Mouse (Mus musculus) forebrain, embryonic 14.5 days (tissue): ENCODE measurements at regions not wholly inside any gene's neighbourhood (a gene's known extent, or its start where the extent isn't known, plus 50 kb on each side); places are given as distances from the start of the nearest gene placed in this dataset.

Experiments used
- ATAC-seq: fragments of 200-750 bp; cut with Nextera tagmentation; 2 replicates; pipeline ENCODE4 v1.8.0; 2017; ENCODE audit warnings: mild to moderate bottlenecking, moderate library complexity
- DNase-seq: peaks from one replicate; pipeline ENCODE4 v3.0.0-alpha.2; 2015; ENCODE audit warnings: low spot score
- H3K27ac ChIP-seq: fragments of 300-500 bp; sonication (generic); 2 replicates; pipeline ENCODE4 v1.5.1; 2014; ENCODE audit warnings: low read depth, mild to moderate bottlenecking, control low read depth, low read length, moderate library complexity
- H3K27me3 ChIP-seq: fragments of 300-500 bp; sonication (generic); replicated peaks from 2 replicates; pipeline ENCODE4 v1.6.1; 2014; ENCODE audit warnings: low read length, control low read depth, mixed read lengths; ENCODE audit not compliant: control insufficient read depth, insufficient read depth
- H3K36me3 ChIP-seq: fragments of 300-500 bp; sonication (generic); 2 replicates; pipeline ENCODE4 v1.6.1; 2014; ENCODE audit warnings: low read length, control low read depth; ENCODE audit not compliant: control insufficient read depth, insufficient read depth
- H3K4me1 ChIP-seq: fragments of 300-500 bp; sonication (generic); 2 replicates; pipeline ENCODE4 v1.6.1; 2014; ENCODE audit warnings: antibody characterized with exemption, low read length, control low read depth; ENCODE audit not compliant: control insufficient read depth, insufficient read depth
- H3K4me2 ChIP-seq: fragments of 300-500 bp; sonication (generic); 2 replicates; pipeline ENCODE4 v1.6.1; 2014; ENCODE audit warnings: mild to moderate bottlenecking, control low read depth, low read length
- H3K4me3 ChIP-seq: fragments of 300-500 bp; sonication (generic); 2 replicates; pipeline ENCODE4 v1.5.1; 2014; ENCODE audit warnings: low read depth, low read length, control low read depth
- H3K9ac ChIP-seq: fragments of 300-500 bp; sonication (generic); 2 replicates; pipeline ENCODE4 v1.6.1; 2014; ENCODE audit warnings: mild to moderate bottlenecking, low read length, control low read depth, moderate library complexity
- H3K9me3 ChIP-seq: fragments of 300-500 bp; sonication (generic); replicated peaks from 2 replicates; pipeline ENCODE4 v1.6.1; 2016; ENCODE audit warnings: low read length, control low read depth, mixed read lengths; ENCODE audit not compliant: control insufficient read depth
- WGBS: fragments of 180-500 bp; shearing (Covaris S2); extraction: QIAGEN DNeasy Blood & Tissue Kit; methylation state at CpG from one replicate; pipeline ENCODE4 v1.1.7; 2014; 5-methylcytosine and 5-hydroxymethylcytosine counted together

DNA sequence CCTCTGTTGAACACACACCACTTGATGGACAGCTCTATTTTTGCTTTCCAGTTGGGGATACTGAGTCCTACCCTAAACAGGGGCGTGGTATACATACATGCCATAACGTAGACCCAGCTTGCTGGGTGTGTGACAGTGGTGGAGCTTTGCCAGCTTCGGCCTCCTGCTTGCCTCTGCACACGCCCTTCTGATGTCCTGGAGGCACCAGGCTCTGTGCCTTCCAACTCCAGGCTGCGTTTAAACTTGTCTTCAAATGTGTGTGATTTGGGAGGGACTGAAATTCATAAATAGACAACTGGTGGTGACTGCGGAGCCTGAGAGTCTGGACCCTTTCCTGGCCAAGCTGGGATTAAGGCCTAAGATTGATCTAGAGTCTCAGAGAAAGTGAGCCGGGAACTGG, 56.9 kb upstream of the Slc38a2 start:
- DNase-seq = no peak
- 78% methylated on average over 7 of the region's 7 CpGs for WGBS
- Histone ChIP-seq H3K9me3 (no peaks in the 10 kb centered on the region), H3K4me1 (no peaks in the 10 kb centered on the region), H3K36me3 (no peaks in the 10 kb centered on the region), H3K4me2 (no peak overlapping the region), H3K9ac (no peak overlapping the region), H3K27me3 (no peaks in the 10 kb centered on the region), H3K4me3 (no peak overlapping the region), H3K27ac (no peak overlapping the region)
- ATAC-seq = no peak

DNA sequence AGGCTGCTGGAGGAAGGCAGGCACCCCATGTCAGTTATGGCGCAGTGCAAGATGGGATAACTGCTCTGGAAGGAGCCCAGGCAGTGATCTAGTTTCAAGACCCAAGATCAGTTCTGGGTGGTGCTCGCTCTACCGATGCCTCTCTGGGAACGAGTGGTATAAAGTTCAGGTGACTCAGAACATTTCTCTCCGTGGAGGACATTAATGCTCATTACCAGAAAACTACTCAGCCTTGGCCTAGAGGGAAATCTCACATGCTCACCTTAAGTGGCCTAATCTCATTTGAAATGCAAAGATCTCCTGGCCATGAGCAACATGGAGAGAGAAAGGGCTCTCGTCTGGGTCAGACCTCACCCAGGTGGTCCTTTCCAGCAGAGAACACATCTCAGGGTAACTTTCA, 56.4 kb upstream of the Slc38a2 start:
- no peak overlapping the region for H3K9ac ChIP-seq
- H3K27ac ChIP-seq = no peak overlapping the region
- H3K36me3 ChIP-seq = no peaks in the 10 kb centered on the region
- no peak overlapping the region for H3K4me2 ChIP-seq
- H3K4me3 ChIP-seq = no peak overlapping the region
- DNase-seq (no peak), ATAC-seq (no peak)
- 80% methylated on average over 6 of the region's 6 CpGs for WGBS
- H3K27me3 ChIP-seq = no peaks in the 10 kb centered on the region
- no peaks in the 10 kb centered on the region for H3K4me1 ChIP-seq
- no peaks in the 10 kb centered on the region for H3K9me3 ChIP-seq

GRCm38 (mm10) chr15:96755322-96755942, 55.9 kb upstream of the Slc38a2 start:
- no peaks in the 10 kb centered on the region for H3K36me3 ChIP-seq
- no peak overlapping the region for H3K9ac ChIP-seq
- H3K27ac ChIP-seq = no peak overlapping the region
- ATAC-seq = no peak
- H3K27me3 ChIP-seq = no peaks in the 10 kb centered on the region
- H3K9me3 ChIP-seq = no peaks in the 10 kb centered on the region
- 87% methylated on average over 13 of the region's 13 CpGs for WGBS
- no peak overlapping the region for H3K4me2 ChIP-seq
- H3K4me1 ChIP-seq = no peaks in the 10 kb centered on the region
- H3K4me3 ChIP-seq = no peak overlapping the region
- DNase-seq = no peak

GRCm38 (mm10) chr15:96754079-96754478, 54.5 kb upstream of the Slc38a2 start:
- H3K36me3 ChIP-seq = no peaks in the 10 kb centered on the region
- no peaks in the 10 kb centered on the region for H3K27me3 ChIP-seq
- 98% methylated on average over 5 of the region's 5 CpGs for WGBS
- DNase-seq (no peak), ATAC-seq (no peak)
- H3K9ac ChIP-seq = no peak overlapping the region
- no peaks in the 10 kb centered on the region for H3K4me1 ChIP-seq
- H3K4me2 ChIP-seq = no peak overlapping the region
- no peak overlapping the region for H3K27ac ChIP-seq
- H3K4me3 ChIP-seq = no peak overlapping the region
- no peaks in the 10 kb centered on the region for H3K9me3 ChIP-seq

GRCm38 (mm10) chr15:96752719-96753118, 53.2 kb upstream of the Slc38a2 start:
- no peaks in the 10 kb centered on the region for H3K36me3 ChIP-seq
- H3K4me1 ChIP-seq = no peaks in the 10 kb centered on the region
- H3K27me3 ChIP-seq = no peaks in the 10 kb centered on the region
- no peak overlapping the region for H3K4me3 ChIP-seq
- H3K27ac ChIP-seq = no peak overlapping the region
- ATAC-seq (no peak), DNase-seq (no peak)
- no peak overlapping the region for H3K9ac ChIP-seq
- no peaks in the 10 kb centered on the region for H3K9me3 ChIP-seq
- WGBS = 94% methylated on average over 8 of the region's 8 CpGs
- H3K4me2 ChIP-seq = no peak overlapping the region

GRCm38 (mm10) chr15:96752062-96752358, 52.5 kb upstream of the Slc38a2 start:
- no peak overlapping the region for H3K4me2 ChIP-seq
- no peaks in the 10 kb centered on the region for H3K4me1 ChIP-seq
- H3K27me3 ChIP-seq = no peaks in the 10 kb centered on the region
- H3K36me3 ChIP-seq = no peaks in the 10 kb centered on the region
- no peak overlapping the region for H3K9ac ChIP-seq
- H3K9me3 ChIP-seq = no peaks in the 10 kb centered on the region
- H3K4me3 ChIP-seq = no peak overlapping the region
- no peak overlapping the region for H3K27ac ChIP-seq
- no peak for DNase-seq
- 86% methylated on average over 3 of the region's 3 CpGs for WGBS
- no peak for ATAC-seq

DNA sequence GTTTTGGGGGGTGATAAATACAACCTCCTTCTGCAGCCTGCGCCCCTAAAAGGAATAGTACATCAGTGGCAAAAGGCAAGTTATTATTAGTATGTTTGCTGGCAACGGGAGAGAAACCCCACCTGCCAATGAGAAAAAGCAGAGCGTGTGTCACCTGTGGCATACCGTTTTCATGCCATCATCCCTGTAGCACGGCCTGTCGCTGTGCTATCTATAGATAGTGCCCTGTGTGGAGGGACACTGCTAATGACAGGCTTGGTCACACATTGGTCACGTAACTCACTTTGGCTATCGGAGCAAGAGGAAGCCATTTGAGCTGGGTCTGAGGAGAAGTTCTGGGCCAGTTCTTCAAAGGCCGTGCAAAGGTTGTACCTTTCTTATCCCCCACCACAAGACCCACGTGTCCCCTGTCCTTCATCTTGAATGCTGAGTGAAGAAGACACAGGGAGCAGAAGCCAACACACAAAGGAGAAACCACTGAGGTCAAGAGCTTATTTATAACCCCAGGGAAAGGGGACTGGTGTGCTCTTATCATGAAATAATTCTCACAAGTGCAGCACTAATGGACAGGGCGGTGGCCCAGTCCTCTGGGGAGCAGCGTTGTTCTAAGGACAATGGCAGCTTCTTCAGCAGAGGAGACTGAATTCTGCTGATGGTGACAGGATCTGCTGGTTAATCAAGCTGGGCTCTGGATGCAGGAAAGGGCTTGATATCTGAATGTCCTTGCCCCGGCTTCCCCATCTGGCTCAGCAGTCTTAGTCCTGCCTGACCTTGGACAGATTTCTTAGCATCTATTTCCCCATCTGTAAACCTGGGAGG, 51.9 kb upstream of the Slc38a2 start:
- ATAC-seq = no peak
- WGBS = 93% methylated on average over 13 of the region's 13 CpGs

DNA sequence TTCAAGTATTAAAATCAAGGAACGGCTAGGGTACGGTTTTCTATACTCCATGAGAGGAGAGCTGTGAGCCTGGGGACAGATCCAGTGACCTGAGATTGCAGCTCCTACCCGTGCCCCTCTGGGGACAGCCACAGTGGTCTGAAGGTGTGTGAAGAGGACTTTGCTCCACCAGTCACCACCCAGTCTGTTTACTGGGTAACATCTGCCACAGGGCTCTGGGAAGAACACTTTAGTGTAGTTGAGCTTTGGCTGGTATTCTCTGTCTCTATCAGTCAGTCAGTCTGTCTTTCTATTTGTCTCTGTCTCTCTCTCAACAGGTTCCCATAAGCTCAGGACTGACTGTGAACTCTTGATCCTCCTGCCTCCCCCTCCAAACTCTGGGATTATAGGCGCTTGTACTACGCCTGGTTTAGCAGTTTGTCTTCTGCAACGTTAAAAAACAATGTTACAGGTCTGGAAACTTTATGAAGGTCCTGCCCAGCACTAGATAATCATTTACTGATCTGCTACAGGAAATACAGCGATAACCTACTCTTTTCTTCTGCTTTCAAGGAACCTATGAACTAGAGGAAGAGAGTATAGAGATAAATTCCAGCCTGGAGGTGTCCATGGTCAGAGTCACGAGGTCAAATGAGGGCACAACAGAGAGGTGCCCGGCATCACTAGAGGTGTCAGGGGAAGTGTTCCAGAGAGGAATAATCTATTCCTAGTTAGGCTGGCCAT, 50.2 kb upstream of the Slc38a2 start:
- Histone ChIP-seq H3K27me3 (no peaks in the 10 kb centered on the region), H3K9ac (no peak overlapping the region), H3K4me1 (no peaks in the 10 kb centered on the region), H3K4me3 (no peak overlapping the region), H3K36me3 (no peaks in the 10 kb centered on the region), H3K4me2 (no peak overlapping the region), H3K9me3 (no peaks in the 10 kb centered on the region), H3K27ac (no peak overlapping the region)
- peak; percentile 15; the same call in 1 of the 2 replicates for ATAC-seq
- WGBS = 78% methylated on average over 9 of the region's 9 CpGs
- no peak for DNase-seq

More for the DNA sequence above, 51.9 kb upstream of the Slc38a2 start:
- H3K27me3 ChIP-seq = no peaks in the 10 kb centered on the region
- no peak overlapping the region for H3K4me3 ChIP-seq
- H3K4me2 ChIP-seq = no peak overlapping the region
- H3K9me3 ChIP-seq = no peaks in the 10 kb centered on the region
- no peaks in the 10 kb centered on the region for H3K36me3 ChIP-seq
- H3K27ac ChIP-seq = no peak overlapping the region
- H3K4me1 ChIP-seq = no peaks in the 10 kb centered on the region
- no peak overlapping the region for H3K9ac ChIP-seq
- no peak for DNase-seq
